Comparison of ENCODE assay signal across 9 mouse cellular contexts in genomic region chr2:145522017-145522416, GRCm38 (mm10).
A peak's percentile ranks its signal among the peaks of the same experiment; 100 is the strongest.
DNase-seq lines count a peak whose midpoint lies in the region; ATAC-seq lines count a peak whose summit lies in the region.
"Had no signal": no experiment of that assay in that cellular context is flagged by ENCODE, and none has a peak within 500 bp of the region (broad histone marks: within the 10 kb centered on the region; RNA-seq: fewer than 3 reads in every experiment).

No protein-coding gene starts in this region.

- H3K9ac ChIP-seq in midbrain, embryonic 16.5 days (ENCODE audit: low read depth, low read length), result no peak overlapping the region
- H3K9ac ChIP-seq in midbrain, embryonic 15.5 days, result no peak overlapping the region
- H3K9ac ChIP-seq: heart, embryonic 15.5 days; limb, embryonic 13.5 days had no signal

- 0 out of 2 replicates have a peak, but pooled peaks have one; percentile 44 for ATAC-seq in midbrain, embryonic 16.5 days
- no peak for ATAC-seq in midbrain, embryonic 15.5 days (replicated peaks)
- no peak for ATAC-seq in inflammation-experienced regulatory T-cells, adult 6 months

- no peaks in the 10 kb centered on the region for H3K9me3 ChIP-seq in midbrain, embryonic 16.5 days (replicated peaks; ENCODE audit: control insufficient read depth, low read length, poor library complexity, severe bottlenecking)
- H3K9me3 ChIP-seq in midbrain, embryonic 15.5 days, result no peaks in the 10 kb centered on the region
- H3K9me3 ChIP-seq: heart, embryonic 15.5 days; limb, embryonic 13.5 days had no signal

- 48% methylated on average over 3 of the region's 3 CpGs for WGBS in midbrain, embryonic 16.5 days
- 39% methylated on average over 3 of the region's 3 CpGs for WGBS in midbrain, embryonic 15.5 days

- H3K36me3 ChIP-seq in midbrain, embryonic 16.5 days (ENCODE audit: control insufficient read depth, insufficient read depth, low read length), result no peaks in the 10 kb centered on the region
- no peaks in the 10 kb centered on the region for H3K36me3 ChIP-seq in midbrain, embryonic 15.5 days (replicated peaks)
- H3K36me3 ChIP-seq: heart, embryonic 15.5 days; limb, embryonic 13.5 days had no signal

- DNase-seq in gastrocnemius, adult 18-20 months (ENCODE audit: low spot score), result peak; percentile 46
- DNase-seq in gastrocnemius, postnatal 14 days, result no peak
- DNase-seq in cerebellum, postnatal 25 days, result peak; percentile 57 to 68
- DNase-seq in urinary bladder, postnatal 14 days (ENCODE audit: low spot score), result no peak

- no peaks in the 10 kb centered on the region for H3K27me3 ChIP-seq in midbrain, embryonic 16.5 days (ENCODE audit: control insufficient read depth, insufficient read depth, low read depth, low read length)
- no peaks in the 10 kb centered on the region for H3K27me3 ChIP-seq in midbrain, embryonic 15.5 days (replicated peaks)
- H3K27me3 ChIP-seq: heart, embryonic 15.5 days; limb, embryonic 13.5 days had no signal

- no peak overlapping the region for H3K4me3 ChIP-seq in midbrain, embryonic 16.5 days (ENCODE audit: low read depth, low read length)
- no peak overlapping the region for H3K4me3 ChIP-seq in midbrain, embryonic 15.5 days
- H3K4me3 ChIP-seq: heart, embryonic 15.5 days; limb, embryonic 13.5 days had no signal

- no peak overlapping the region for H3K27ac ChIP-seq in midbrain, embryonic 16.5 days (ENCODE audit: low read length)
- no peak overlapping the region for H3K27ac ChIP-seq in midbrain, embryonic 15.5 days
- H3K27ac ChIP-seq: heart, embryonic 15.5 days; limb, embryonic 13.5 days had no signal

- H3K4me1 ChIP-seq in midbrain, embryonic 16.5 days (ENCODE audit: control insufficient read depth, insufficient read depth, low read length), result 0 out of 2 replicates have a peak, but pooled peaks cover 2% of the 10 kb centered on the region
- H3K4me1 ChIP-seq in midbrain, embryonic 15.5 days, result no peaks in the 10 kb centered on the region
- H3K4me1 ChIP-seq: heart, embryonic 15.5 days had no signal

- no peak overlapping the region for H3K4me2 ChIP-seq in midbrain, embryonic 16.5 days (ENCODE audit: low read length)
- H3K4me2 ChIP-seq in midbrain, embryonic 15.5 days, result no peak overlapping the region
- H3K4me2 ChIP-seq: heart, embryonic 15.5 days; limb, embryonic 13.5 days had no signal

- intact Hi-C loops in gastrocnemius, postnatal 14 days (cut with DNase I; ENCODE audit: low total_unique reads), result no loop called here

Comparison
In these comparisons a context has a peak if more than half of its experiments do, and no peak if none do; other contexts are left out.
1. DNase-seq: peak in gastrocnemius, adult 18-20 months (single experiment) and cerebellum, postnatal 25 days (2 of 2); none in gastrocnemius, postnatal 14 days (single experiment) and urinary bladder, postnatal 14 days (single experiment).